Mouse (Mus musculus) gastrocnemius, postnatal 36 days (tissue): ENCODE results near the gene Ankrd13c. TPM values are rescaled to one million over a fixed set of nuclear protein-coding genes. Genes with fewer than 3 reads are reported as not detected.

Source experiments
- total RNA-seq, 2 experiments: library from RNA; stranded (reverse); gene quantifications; 2 replicates each; pipeline ENCODE4 v1.2.3; 2021

Gene Ankrd13c
- total RNA-seq, 2 experiments from 2014 or later: 25.0 to 26.4 TPM

Other genes with a start within 250 kb of the Ankrd13c start
- 1 to 10 TPM; 2.2 to 4.3 TPM for gene Cth, start 22.2 kb upstream of the Ankrd13c start, total RNA-seq
- gene Srsf11, start 89.4 kb downstream of the Ankrd13c start, total RNA-seq: 10 to 100 TPM; 35.2 to 44.2 TPM
- 1 to 10 TPM; 7.1 to 9.5 TPM for gene Lrrc40, start 89.4 kb downstream of the Ankrd13c start, total RNA-seq